Mouse (Mus musculus): Measurements from ENCODE around the gene Ms4a4d. TPM values are rescaled to one million over a fixed set of nuclear protein-coding genes. Genes with fewer than 3 reads are reported as not detected.

The Ms4a4d gene
- polyA plus RNA-seq, 1 experiment from 2014 or later, result 3.5 TPM

DNA sequence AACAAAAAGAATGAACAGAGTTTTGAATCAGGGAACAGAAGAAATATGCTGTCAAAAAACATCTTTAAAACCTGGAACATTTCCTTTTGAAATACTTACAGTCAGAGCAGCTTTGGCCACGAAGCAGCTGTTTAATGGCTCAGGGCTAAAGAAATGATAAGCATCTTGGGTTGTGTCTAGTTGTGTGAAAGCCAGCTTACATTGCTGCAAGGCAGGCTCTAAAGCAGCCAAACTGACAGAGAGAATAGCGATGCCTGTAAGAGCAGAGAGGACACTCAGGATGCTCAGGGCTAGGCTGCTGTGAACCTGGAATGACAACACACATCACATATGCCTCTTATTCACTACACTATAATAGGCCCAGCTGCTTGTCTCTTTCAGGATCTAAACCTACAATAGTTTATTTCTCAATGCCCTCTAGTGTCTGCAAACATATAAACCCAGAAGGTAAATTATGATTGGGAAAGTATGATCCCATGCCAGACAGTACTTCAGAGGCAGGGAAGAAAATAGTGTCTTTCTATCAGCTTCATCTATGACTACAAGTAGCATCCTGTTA lies 53.4 kb downstream of the Ms4a4d start:
- Histone ChIP-seq H3K27ac (no peak overlapping the region), H3K4me2 (no peak overlapping the region), H3K36me3 (no peaks in the 10 kb centered on the region), H3K9ac (no peak overlapping the region), H3K27me3 (replicated peaks) (no peaks in the 10 kb centered on the region), H3K4me1 (no peaks in the 10 kb centered on the region), H3K4me3 (replicated peaks) (no peak overlapping the region), H3K9me3 (no peaks in the 10 kb centered on the region)
- ATAC-seq (ENCODE audit: insufficient read depth, low FRiP score, low read depth), result no peak
- 63% methylated on average over 2 of the region's 2 CpGs for WGBS

DNA sequence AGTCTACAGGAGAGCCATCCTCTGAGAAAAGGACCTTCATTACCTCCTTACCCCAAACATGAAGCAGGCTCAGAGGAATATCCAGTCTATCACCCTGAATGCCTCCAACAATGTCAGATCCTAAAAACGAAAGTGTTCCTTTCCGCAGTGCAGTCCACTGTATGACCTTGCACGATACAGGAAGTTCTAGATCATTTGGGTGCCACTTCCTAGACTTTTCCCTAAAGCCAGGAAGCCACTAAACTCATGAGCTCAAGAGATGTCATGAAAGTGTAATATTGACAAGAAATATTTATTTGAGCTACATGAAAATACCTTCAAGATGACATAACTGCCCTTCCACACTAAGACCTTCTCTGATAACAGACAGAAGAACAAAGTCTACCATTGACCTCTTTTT lies 64.7 kb downstream of the Ms4a4d start:
- WGBS, result 87% methylated on average over 3 of the region's 3 CpGs
- H3K4me2 ChIP-seq, result no peak overlapping the region
- no peaks in the 10 kb centered on the region for H3K36me3 ChIP-seq
- no peaks in the 10 kb centered on the region for H3K4me1 ChIP-seq
- no peak overlapping the region for H3K27ac ChIP-seq
- no peak for ATAC-seq (ENCODE audit: insufficient read depth, low FRiP score, low read depth)
- no peak overlapping the region for H3K4me3 ChIP-seq (replicated peaks)
- H3K9me3 ChIP-seq, result no peaks in the 10 kb centered on the region
- H3K27me3 ChIP-seq (replicated peaks), result no peaks in the 10 kb centered on the region
- no peak overlapping the region for H3K9ac ChIP-seq

GRCm38 (mm10) chr19:11602026-11602425 lies 65.4 kb downstream of the Ms4a4d start:
- no peaks in the 10 kb centered on the region for H3K27me3 ChIP-seq (replicated peaks)
- H3K4me2 ChIP-seq, result no peak overlapping the region
- peak; percentile 18; the same call in 1 of the 2 replicates for ATAC-seq (ENCODE audit: insufficient read depth, low FRiP score, low read depth)
- no peaks in the 10 kb centered on the region for H3K9me3 ChIP-seq
- no peaks in the 10 kb centered on the region for H3K36me3 ChIP-seq
- no peak overlapping the region for H3K4me3 ChIP-seq (replicated peaks)
- H3K4me1 ChIP-seq, result no peaks in the 10 kb centered on the region
- 78% methylated on average over 2 of the region's 2 CpGs for WGBS
- H3K27ac ChIP-seq, result no peak overlapping the region
- no peak overlapping the region for H3K9ac ChIP-seq

GRCm38 (mm10) chr19:11604603-11605002 lies 68.0 kb downstream of the Ms4a4d start, which contains the start of gene Ms4a6d:
Gene Ms4a6d, minus strand, starts transcription at chr19:11604849.
- no peak for ATAC-seq (ENCODE audit: insufficient read depth, low FRiP score, low read depth)
- H3K27ac ChIP-seq, result no peak within 1 kb of the TSS
- H3K4me2 ChIP-seq, result no peak within 1 kb of the TSS
- H3K36me3 ChIP-seq, result no peaks in the 10 kb centered on the region
- no peak within 1 kb of the TSS for H3K9ac ChIP-seq
- H3K27me3 ChIP-seq (replicated peaks), result no peaks in the 10 kb centered on the region
- H3K4me3 ChIP-seq (replicated peaks), result no peak within 1 kb of the TSS
- H3K4me1 ChIP-seq, result no peaks in the 10 kb centered on the region
- WGBS, result 86% methylated on average over 2 of the region's 2 CpGs
- no peaks in the 10 kb centered on the region for H3K9me3 ChIP-seq

Other genes with a start within 250 kb of the Ms4a4d start
- 0.06 TPM in 2 replicates for gene Ms4a14, start 222.3 kb upstream of the Ms4a4d start, polyA plus RNA-seq (2015; fragmentation: Nextera tagmentation; extraction: Ambion mirVana)
- gene Ms4a7, start 200.7 kb upstream of the Ms4a4d start, polyA plus RNA-seq (2015; fragmentation: Nextera tagmentation; extraction: Ambion mirVana), result 5.5 and 6.2 TPM in 2 replicates
- gene Ms4a4a, start 161.3 kb upstream of the Ms4a4d start, polyA plus RNA-seq (2015; fragmentation: Nextera tagmentation; extraction: Ambion mirVana), result 9.9 and 10.8 TPM in 2 replicates
- 2.0 and 3.5 TPM in 2 replicates for gene Ms4a4c, start 132.0 kb upstream of the Ms4a4d start, polyA plus RNA-seq (2015; fragmentation: Nextera tagmentation; extraction: Ambion mirVana)
- gene Ms4a4b, start 93.2 kb upstream of the Ms4a4d start, polyA plus RNA-seq (2015; fragmentation: Nextera tagmentation; extraction: Ambion mirVana), result 0.50 and 0.63 TPM in 2 replicates
- gene Ms4a6c, start 67.4 kb upstream of the Ms4a4d start, polyA plus RNA-seq (2015; fragmentation: Nextera tagmentation; extraction: Ambion mirVana), result 11.6 and 12.2 TPM in 2 replicates
- gene Gm8369, start 50.9 kb upstream of the Ms4a4d start, polyA plus RNA-seq (2015; fragmentation: Nextera tagmentation; extraction: Ambion mirVana), result not detected in 2 replicates
- gene Ms4a6b, start 20.3 kb upstream of the Ms4a4d start, polyA plus RNA-seq (2015; fragmentation: Nextera tagmentation; extraction: Ambion mirVana), result 7.4 and 7.6 TPM in 2 replicates
- 6.8 and 6.9 TPM in 2 replicates for gene Ms4a6d, start 68.0 kb downstream of the Ms4a4d start, polyA plus RNA-seq (2015; fragmentation: Nextera tagmentation; extraction: Ambion mirVana)
- 0.81 and 0.83 TPM in 2 replicates for gene Ms4a2, start 86.9 kb downstream of the Ms4a4d start, polyA plus RNA-seq (2015; fragmentation: Nextera tagmentation; extraction: Ambion mirVana)
- 0.86 and 1.7 TPM in 2 replicates for gene Ms4a3, start 104.0 kb downstream of the Ms4a4d start, polyA plus RNA-seq (2015; fragmentation: Nextera tagmentation; extraction: Ambion mirVana)
- gene Oosp2, start 123.8 kb downstream of the Ms4a4d start, polyA plus RNA-seq (2015; fragmentation: Nextera tagmentation; extraction: Ambion mirVana), result not detected in 2 replicates
- not detected in 2 replicates for gene Oosp1, start 154.3 kb downstream of the Ms4a4d start, polyA plus RNA-seq (2015; fragmentation: Nextera tagmentation; extraction: Ambion mirVana)
- not detected in 2 replicates for gene Oosp3, start 160.3 kb downstream of the Ms4a4d start, polyA plus RNA-seq (2015; fragmentation: Nextera tagmentation; extraction: Ambion mirVana)
- 1.4 and 4.0 TPM in 2 replicates for gene Gif, start 210.8 kb downstream of the Ms4a4d start, polyA plus RNA-seq (2015; fragmentation: Nextera tagmentation; extraction: Ambion mirVana)
- gene Mrpl16, start 233.6 kb downstream of the Ms4a4d start, polyA plus RNA-seq (2015; fragmentation: Nextera tagmentation; extraction: Ambion mirVana), result 52.2 and 53.5 TPM in 2 replicates